Mouse (Mus musculus): ENCODE results near the gene Mfn2. TPM values are rescaled to one million over a fixed set of nuclear protein-coding genes. Genes with fewer than 3 reads are reported as not detected.
A peak's percentile ranks its signal among the peaks of the same experiment; 100 is the strongest.
"Not testable (repeated sequence)": the region's sequence is repeated elsewhere in the genome, so short reads cannot be mapped to it uniquely, and the experiment has no call there.

Mfn2 gene
- total RNA-seq, 4 experiments from 2014 or later: 119 to 236 (median 168) TPM

GRCm38 (mm10) chr4:147867563-147868449 is 36.7 kb downstream of the Mfn2 start:
- no peak for DNase-seq

GRCm38 (mm10) chr4:147866793-147867192 is 37.7 kb downstream of the Mfn2 start:
- DNase-seq: not testable (repeated sequence)

GRCm38 (mm10) chr4:147866056-147866455 is 38.4 kb downstream of the Mfn2 start:
- no peak for DNase-seq

- DNase-seq: no peak
Observed at GRCm38 (mm10) chr4:147865651-147866050, 38.9 kb downstream of the Mfn2 start.

- DNase-seq: no peak
Observed at GRCm38 (mm10) chr4:147862051-147862450, 42.5 kb downstream of the Mfn2 start.

GRCm38 (mm10) chr4:147850776-147851175 is 53.7 kb downstream of the Mfn2 start:
- DNase-seq: no peak

GRCm38 (mm10) chr4:147848584-147848991 is 55.9 kb downstream of the Mfn2 start:
- DNase-seq: no peak

GRCm38 (mm10) chr4:147847614-147848583 is 56.6 kb downstream of the Mfn2 start, which contains the start of gene Zfp933:
TSS of gene Zfp933 (minus strand) at chr4:147848366.
- DNase-seq: peak; percentile 63

- DNase-seq: no peak
Observed at GRCm38 (mm10) chr4:147842871-147843270, 61.6 kb downstream of the Mfn2 start.

- not testable (repeated sequence) for DNase-seq
Observed at GRCm38 (mm10) chr4:147839282-147839681, 65.2 kb downstream of the Mfn2 start.

- DNase-seq: no peak
Observed at GRCm38 (mm10) chr4:147824389-147824788, 80.1 kb downstream of the Mfn2 start.

Other genes with a start within 250 kb of the Mfn2 start
- gene Zfp534, start 202.2 kb downstream of the Mfn2 start, total RNA-seq (2022): under 1 TPM; 0.10 to 0.20 (median 0.12) TPM
- 1 to 10 TPM; 4.5 to 8.1 (median 5.5) TPM for gene Zfp984, start 94.9 kb downstream of the Mfn2 start, total RNA-seq (2022)
- gene Zfp933, start 56.3 kb downstream of the Mfn2 start, total RNA-seq (2022): 10 to 100 TPM; 36.0 to 78.9 (median 42.2) TPM
- 10 to 100 TPM; 18.4 to 33.8 (median 29.1) TPM for gene Miip, start 35.9 kb downstream of the Mfn2 start, total RNA-seq (2022)
- gene Fv1, start 35.7 kb downstream of the Mfn2 start, total RNA-seq (2022): 10 to 100 TPM; 10.8 to 16.2 (median 13.3) TPM
- 10 to 100 TPM; 31.2 to 44.5 (median 39.4) TPM for gene Plod1, start 32.1 kb upstream of the Mfn2 start, total RNA-seq (2022)
- 10 to 100 TPM; 45.5 to 52.4 (median 47.4) TPM for gene 2510039O18Rik, start 36.2 kb upstream of the Mfn2 start, total RNA-seq (2022)
- under 1 TPM in 1 of 4 experiments, not detected in 3; 0.40 TPM for gene Nppb, start 81.1 kb upstream of the Mfn2 start, total RNA-seq (2022)
- gene Nppa, start 96.0 kb upstream of the Mfn2 start, total RNA-seq (2022): not detected
- gene Clcn6, start 134.1 kb upstream of the Mfn2 start, total RNA-seq (2022): 10 to 100 TPM; 10.1 to 20.4 (median 15.8) TPM
- 10 to 100 TPM; 24.2 to 51.9 (median 36.7) TPM for gene Mthfr, start 134.4 kb upstream of the Mfn2 start, total RNA-seq (2022)
- gene Agtrap, start 183.3 kb upstream of the Mfn2 start, total RNA-seq (2022): 100 to 1,000 TPM; 117 to 136 (median 124) TPM
- gene Mad2l2, start 225.7 kb upstream of the Mfn2 start, total RNA-seq (2022): 10 to 100 TPM; 24.5 to 32.7 (median 28.9) TPM
- under 1 TPM; 0.06 to 0.15 (median 0.12) TPM for gene Draxin, start 226.0 kb upstream of the Mfn2 start, total RNA-seq (2022)
- 10 to 100 TPM; 50.2 to 84.6 (median 64.4) TPM for gene Fbxo6, start 247.4 kb upstream of the Mfn2 start, total RNA-seq (2022)

All from adrenal gland, adult 8-10 months (tissue).